Mouse (Mus musculus): ENCODE measurements around the gene Ctse. TPM values are rescaled to one million over a fixed set of nuclear protein-coding genes. Genes with fewer than 3 reads are reported as not detected.

The Ctse gene
- 1 to 10 TPM in 1 of 2 experiments, under 1 TPM in 1; 0.81 to 2.1 TPM for total RNA-seq (2021)

- DNase-seq, result no peak
Observed at GRCm38 (mm10) chr1:131637791-131638540, at the start of gene Ctse. Gene Ctse, plus strand, starts transcription at chr1:131638306.

DNA sequence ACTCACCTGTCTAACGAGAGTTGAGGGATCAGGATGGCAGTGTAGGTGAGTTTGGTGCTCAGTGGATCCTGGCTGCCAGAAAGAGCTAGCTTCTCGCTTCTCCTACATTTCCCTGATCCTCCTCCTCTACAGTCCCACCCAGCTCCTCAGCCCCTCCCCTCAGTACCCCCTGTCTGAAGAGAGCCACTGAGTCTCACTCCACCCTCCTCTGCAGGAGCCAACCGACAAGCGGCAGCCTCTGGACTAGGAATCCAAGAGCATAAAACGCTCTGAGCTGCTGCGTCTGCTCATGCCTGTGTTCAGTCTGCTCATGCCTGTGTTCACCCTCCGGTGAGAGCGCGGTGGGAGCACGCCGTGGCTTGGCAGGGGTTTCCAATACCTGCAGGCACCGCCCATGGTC lies 39.2 kb upstream of the Ctse start, which contains the start of gene Avpr1b:
Gene Avpr1b, plus strand, starts transcription at position 335 of the 400 bp plus-strand sequence.
- DNase-seq, result no peak

DNA sequence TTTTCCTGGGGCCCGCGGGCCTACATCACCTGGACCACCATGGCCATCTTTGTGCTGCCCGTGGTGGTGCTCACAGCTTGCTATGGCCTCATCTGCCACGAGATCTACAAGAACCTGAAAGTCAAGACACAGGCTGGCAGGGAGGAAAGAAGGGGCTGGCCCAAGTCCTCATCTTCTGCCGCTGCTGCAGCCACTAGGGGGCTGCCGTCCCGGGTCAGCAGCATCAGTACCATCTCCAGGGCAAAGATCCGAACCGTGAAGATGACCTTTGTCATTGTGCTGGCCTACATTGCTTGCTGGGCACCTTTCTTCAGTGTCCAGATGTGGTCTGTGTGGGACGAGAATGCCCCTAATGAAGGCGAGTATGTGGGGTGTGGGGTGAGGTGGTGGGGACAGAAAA lies 37.8 kb upstream of the Ctse start:
- no peak for DNase-seq

DNA sequence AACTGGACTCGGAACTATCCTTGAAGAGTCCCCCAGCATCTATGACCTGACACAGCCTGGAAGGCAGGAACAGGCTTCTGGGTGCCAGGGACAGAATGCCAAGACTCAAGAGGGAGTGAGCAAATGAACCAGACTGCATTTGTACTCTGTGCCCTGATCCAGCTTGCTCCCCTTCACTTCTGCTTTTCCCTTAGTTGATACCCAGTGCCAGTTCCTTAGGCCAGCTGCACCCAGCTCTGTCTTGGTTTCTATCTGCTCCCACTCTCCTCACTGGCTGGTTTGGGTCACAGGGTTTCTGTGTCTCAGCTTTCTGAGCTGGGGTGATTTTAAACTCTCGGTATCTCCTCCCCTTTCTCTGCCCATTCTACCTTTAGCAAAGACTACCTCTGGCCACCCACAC lies 31.4 kb upstream of the Ctse start:
- no peak for DNase-seq

DNA sequence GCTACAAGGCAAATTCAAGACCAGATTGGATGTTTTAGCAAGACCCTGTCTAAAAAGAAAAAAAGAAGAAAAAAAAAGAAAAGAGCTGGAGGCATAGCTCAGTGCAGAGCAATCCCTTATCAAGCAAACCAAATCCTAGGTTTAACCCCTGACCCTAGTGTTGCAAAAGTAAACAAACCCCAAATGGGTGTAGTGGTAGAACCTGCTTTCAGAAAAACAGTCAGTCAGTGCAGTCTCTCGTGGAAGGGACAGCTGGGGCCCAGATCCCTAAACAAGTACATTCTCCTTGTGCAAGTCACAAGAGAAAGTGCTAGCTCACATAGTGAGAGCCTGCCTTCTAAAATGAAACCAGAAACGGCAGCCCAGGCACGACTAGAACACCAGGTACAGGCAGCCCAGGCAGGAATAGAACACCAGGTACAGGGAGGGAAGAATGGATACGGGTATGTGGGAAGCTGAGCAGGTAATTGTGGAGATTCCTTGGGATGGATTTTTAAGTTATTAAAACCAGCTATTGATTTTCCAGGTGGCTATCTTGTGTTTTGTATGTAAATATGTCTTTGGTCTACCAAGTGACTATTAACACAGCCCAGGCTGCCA lies 25.4 kb upstream of the Ctse start:
- peak; percentile 22 for DNase-seq

GRCm38 (mm10) chr1:131613361-131614133 lies 24.6 kb upstream of the Ctse start:
- peak; percentile 86 for DNase-seq

DNA sequence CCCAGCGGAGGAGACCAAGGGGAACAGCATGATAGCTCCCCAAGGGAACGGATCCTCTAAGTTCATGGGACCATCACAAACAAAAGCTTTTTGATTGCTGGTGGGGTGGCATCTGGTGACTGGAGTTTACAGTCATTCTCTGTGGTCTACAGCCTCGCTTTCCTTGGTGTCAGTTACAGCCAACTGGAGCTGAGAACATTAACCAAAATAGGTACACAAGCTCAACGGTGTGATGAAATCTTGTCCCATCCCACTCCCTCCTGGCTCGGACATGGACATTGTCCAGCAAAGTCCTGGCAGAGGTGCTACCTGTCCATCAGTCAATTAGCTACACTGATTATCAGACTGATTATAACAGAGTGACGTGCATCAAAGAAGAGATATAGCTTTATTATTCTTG lies 23.5 kb upstream of the Ctse start:
- DNase-seq, result no peak

- DNase-seq, result no peak
Observed at GRCm38 (mm10) chr1:131616131-131616530, 22.0 kb upstream of the Ctse start.

DNA sequence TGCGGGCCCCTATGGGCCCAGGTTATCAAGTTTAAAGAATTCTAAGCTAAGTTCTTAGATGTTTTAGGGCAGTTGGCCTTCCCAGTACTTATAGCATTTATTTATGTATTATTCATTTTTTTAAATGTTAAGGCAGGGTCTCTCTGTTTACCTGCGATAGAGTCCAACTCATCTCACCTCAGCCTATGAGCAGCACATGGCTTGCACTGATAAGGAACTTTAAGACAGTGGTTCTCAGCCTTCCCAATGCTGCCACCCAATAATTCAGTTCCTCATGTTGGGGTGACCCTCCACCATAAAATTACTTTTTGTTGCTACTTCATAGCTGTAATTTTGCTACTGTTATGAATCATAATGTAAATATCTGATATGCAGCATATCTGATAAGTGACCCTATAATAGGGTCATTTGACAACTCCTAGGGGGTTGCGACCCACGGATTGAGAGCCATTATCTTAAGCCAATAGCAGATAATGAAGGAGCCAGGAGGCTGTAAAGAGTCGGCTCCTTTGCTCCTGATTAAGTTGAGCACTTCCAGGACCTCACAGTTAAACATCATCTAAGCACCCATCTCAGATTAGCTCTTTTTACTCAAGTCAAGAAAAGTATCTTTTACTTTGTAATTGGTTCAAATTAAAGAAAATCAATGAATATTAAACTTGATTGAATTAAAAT lies 21.4 kb upstream of the Ctse start:
- no peak for DNase-seq

GRCm38 (mm10) chr1:131618576-131618975 lies 19.5 kb upstream of the Ctse start:
- DNase-seq, result no peak

- DNase-seq, result no peak
Observed at GRCm38 (mm10) chr1:131619348-131619747, 18.8 kb upstream of the Ctse start.

- DNase-seq, result no peak
Observed at GRCm38 (mm10) chr1:131623644-131624043, 14.5 kb upstream of the Ctse start.

DNA sequence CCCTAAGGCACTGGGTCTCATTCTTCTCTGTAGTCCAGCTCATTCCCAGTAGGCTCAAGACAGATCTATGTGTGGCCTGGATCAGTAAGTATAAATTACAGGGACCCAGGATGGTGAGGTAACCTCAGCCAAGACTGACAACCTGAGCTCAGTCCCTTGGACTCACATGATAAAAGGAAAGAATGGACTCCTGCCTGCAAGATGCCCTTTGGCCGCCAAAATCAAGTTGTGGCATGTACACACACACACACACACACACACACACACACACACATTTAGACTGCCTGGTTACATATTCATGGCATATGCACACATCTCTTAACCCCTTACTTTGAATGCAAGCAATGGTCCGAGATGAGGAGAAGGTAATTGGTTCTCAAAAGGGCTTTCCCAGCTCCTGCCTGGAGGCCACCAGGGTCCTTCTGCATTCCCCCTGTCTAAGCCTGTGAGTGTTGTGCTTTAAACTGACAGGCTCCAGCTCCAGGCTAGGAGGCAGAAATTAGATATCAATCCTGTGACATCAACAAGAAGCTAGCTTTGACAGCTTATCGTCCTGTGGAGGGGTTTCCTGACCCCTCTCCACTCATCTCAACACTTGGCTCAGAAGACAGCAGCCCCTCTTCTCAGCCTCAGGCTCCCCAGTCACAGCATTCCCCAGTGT lies 13.8 kb upstream of the Ctse start:
- DNase-seq, result no peak

DNA sequence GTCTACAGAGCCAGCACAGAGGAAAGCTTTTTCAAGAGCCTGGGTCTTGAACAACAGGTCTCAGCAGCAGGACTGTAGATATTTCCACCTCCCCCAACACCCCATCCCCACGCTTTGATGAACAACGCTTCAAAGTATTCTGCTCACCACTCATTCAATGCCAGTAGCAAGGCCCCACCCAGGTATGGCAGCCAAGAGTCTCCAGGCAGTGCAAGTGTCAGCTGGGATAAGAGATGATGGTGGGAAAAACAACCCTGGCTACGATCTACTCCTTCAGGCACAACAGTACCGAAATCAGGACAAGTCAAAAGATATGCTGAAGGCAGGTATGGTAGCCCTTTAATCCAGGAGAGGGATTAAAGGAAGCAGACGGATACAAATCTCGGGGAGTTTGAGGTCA lies 11.9 kb upstream of the Ctse start:
- no peak for DNase-seq

DNA sequence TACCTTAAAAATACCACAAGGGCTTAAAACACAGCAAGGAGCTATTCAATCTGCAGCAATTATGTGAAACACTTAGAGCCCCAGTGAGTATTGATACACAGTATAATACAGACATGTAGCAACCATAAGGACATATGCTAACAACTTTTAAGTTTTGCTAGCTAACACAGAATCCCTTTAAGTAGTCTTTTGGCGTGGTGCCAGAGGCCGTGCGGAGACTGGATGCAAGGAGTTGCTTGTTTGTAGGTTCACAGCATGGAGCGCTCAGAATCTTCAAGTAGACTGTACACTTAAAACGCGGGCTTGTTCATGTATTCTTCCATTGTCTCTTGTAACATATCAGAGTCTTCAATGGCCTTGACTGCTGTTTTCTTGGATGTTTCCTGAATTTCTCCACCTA lies 5.9 kb upstream of the Ctse start:
- DNase-seq, result peak; percentile 20

- DNase-seq, result no peak
Observed at GRCm38 (mm10) chr1:131634495-131634894, 3.6 kb upstream of the Ctse start.

GRCm38 (mm10) chr1:131638541-131639421 lies 675 bp downstream of the Ctse start:
- no peak for DNase-seq

GRCm38 (mm10) chr1:131640062-131640461 lies 2.0 kb downstream of the Ctse start:
- DNase-seq, result no peak

GRCm38 (mm10) chr1:131641565-131641964 lies 3.5 kb downstream of the Ctse start:
- DNase-seq, result no peak

GRCm38 (mm10) chr1:131642251-131642650 lies 4.1 kb downstream of the Ctse start:
- no peak for DNase-seq

Data from heart, postnatal 4 days (tissue).